Mouse (Mus musculus) bone marrow macrophage, adult 2 months (primary cell): ENCODE results near the gene Stx16.

ENCODE experiments used
- CTCF ChIP-seq: IDR thresholded peaks from 2 replicates; pipeline ENCODE4 v1.5.1; 2012; ENCODE audit warnings: low read depth, mild to moderate bottlenecking, low read length, moderate library complexity
- POLR2A ChIP-seq: IDR thresholded peaks from 2 replicates; pipeline ENCODE4 v1.6.1; 2012; ENCODE audit warnings: mild to moderate bottlenecking, low read depth, low read length, borderline replicate concordance

DNA sequence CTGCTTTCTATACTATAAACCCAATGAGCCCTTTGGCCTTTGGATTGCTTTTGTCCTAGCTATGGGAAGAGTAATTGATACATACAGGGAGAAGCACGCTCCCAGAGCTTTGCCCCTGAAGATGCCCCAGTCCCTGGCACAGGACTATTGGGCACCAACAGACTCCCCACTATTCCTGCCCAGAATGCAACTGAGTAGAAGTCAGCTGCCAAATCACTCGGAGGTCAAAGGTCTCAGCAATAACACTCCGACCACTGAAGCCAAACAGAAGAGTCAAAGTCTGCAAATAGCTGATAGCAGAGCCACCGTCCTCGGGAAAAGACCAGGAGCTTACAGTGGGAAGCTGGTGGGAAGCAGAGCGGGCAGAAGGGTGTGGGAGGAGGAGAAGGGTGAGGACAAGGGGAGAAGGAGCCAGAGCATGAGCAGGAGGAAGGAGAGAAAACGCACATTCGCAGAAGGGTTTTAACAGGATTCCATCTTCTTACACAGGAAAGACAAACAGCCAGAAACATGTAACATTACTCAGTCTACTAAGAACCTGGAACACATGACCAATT lies 56.4 kb downstream of the Stx16 start:
- TF ChIP-seq CTCF (no peak), POLR2A (no peak)
